Mouse (Mus musculus) large intestine, adult 2 months (tissue): ENCODE results near the gene Crxos. TPM values are rescaled to one million over a fixed set of nuclear protein-coding genes. Genes with fewer than 3 reads are reported as not detected.

Experiments
- polyA plus RNA-seq: library from polyadenylated mRNA; depleted of rRNA; stranded (reverse); fragments of >200 nt; gene quantifications from 2 replicates; pipeline ENCODE4 v1.2.3, GENCODE M21; 2012; rRNA removed

Gene Crxos
- polyA plus RNA-seq, 1 experiment = not detected

Other genes starting within 250 kb of the Crxos start
- not detected in 2 replicates for gene Obox3, start 242.7 kb upstream of the Crxos start, polyA plus RNA-seq
- gene Obox5, start 132.5 kb upstream of the Crxos start, polyA plus RNA-seq = not detected in 2 replicates
- gene Obox6, start 42.9 kb upstream of the Crxos start, polyA plus RNA-seq = not detected in 2 replicates
- gene Crx, start 2.6 kb upstream of the Crxos start, polyA plus RNA-seq = not detected in 2 replicates
- gene Selenow, start 39.8 kb downstream of the Crxos start, polyA plus RNA-seq = 228 and 286 TPM in 2 replicates
- 80.5 and 94.6 TPM in 2 replicates for gene Nop53, start 63.5 kb downstream of the Crxos start, polyA plus RNA-seq
- 19.7 and 23.4 TPM in 2 replicates for gene Ehd2, start 85.0 kb downstream of the Crxos start, polyA plus RNA-seq
- 8.1 and 9.5 TPM in 2 replicates for gene Bicra, start 165.3 kb downstream of the Crxos start, polyA plus RNA-seq
- gene Zfp541, start 179.2 kb downstream of the Crxos start, polyA plus RNA-seq = 0.03 TPM in 1 of 2 replicates, not detected in the other
- 139 and 170 TPM in 2 replicates for gene Napa, start 215.8 kb downstream of the Crxos start, polyA plus RNA-seq
- gene Kptn, start 237.3 kb downstream of the Crxos start, polyA plus RNA-seq = 21.4 and 25.2 TPM in 2 replicates
- gene Slc8a2, start 247.2 kb downstream of the Crxos start, polyA plus RNA-seq = 1.1 and 1.3 TPM in 2 replicates